15 mouse cellular contexts compared by ENCODE assay signal in the genomic region with DNA sequence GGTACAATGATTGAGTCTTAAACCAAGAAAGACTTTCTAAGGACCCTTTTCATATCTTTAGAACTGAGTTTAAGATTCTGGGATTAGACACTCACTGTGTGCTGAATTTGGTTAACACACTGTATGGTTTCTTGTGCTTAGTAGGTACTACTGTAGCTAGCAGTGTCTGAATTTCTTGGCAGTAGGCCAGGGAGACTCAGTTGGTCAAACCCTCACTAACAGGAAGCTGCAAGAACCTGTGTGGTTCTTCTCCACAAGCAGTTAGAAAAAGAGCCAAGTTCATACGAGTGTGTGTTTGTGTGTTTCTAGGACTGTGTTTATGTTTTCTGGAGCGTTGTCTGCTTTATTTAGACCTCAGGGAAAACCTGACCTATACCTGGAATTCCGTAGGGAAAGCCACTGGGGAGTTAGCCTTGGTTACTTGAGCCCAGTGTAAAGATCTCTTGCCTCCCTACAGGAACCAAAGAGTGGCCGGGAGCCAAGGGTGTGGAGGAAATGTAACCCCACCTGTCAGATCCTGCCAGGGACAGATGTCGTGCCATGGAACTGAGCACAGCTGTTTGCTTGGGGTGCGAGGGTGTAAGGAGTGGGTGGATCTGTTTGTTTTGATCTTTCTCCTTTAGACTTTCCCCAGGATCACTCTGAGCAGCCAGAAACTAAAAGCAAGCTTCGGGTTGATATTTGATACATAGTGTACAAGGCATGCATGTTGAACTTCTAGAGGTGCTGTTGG. TPM values are rescaled to one million over a fixed set of nuclear protein-coding genes. Genes with fewer than 3 reads are reported as not detected.
DNase-seq lines count a peak whose midpoint lies in the region; ATAC-seq and TF ChIP-seq lines count a peak whose summit lies in the region.
"Had no signal": no experiment of that assay in that cellular context is flagged by ENCODE, and none has a peak within 500 bp of the region (broad histone marks: within the 10 kb centered on the region; RNA-seq: fewer than 3 reads in every experiment).

No protein-coding gene starts in this region.

- H3K27me3 ChIP-seq in limb, embryonic 14.5 days (ENCODE audit: control insufficient read depth, insufficient read depth, low read length), result no peaks in the 10 kb centered on the region
- no peaks in the 10 kb centered on the region for H3K27me3 ChIP-seq in stomach, embryonic 16.5 days (ENCODE audit: control insufficient read depth, insufficient read depth, low read length)
- no peaks in the 10 kb centered on the region for H3K27me3 ChIP-seq in liver, postnatal 0 days (ENCODE audit: insufficient read depth, low read length)
- H3K27me3 ChIP-seq: limb, embryonic 15.5 days; megakaryocyte, embryonic 14.5 days had no signal

- 49% methylated on average over 7 of the region's 7 CpGs for WGBS in limb, embryonic 14.5 days
- WGBS in stomach, embryonic 16.5 days, result 38% methylated on average over 7 of the region's 7 CpGs
- WGBS in liver, postnatal 0 days (ENCODE audit: insufficient replicate concordance), result 33% methylated on average over 7 of the region's 7 CpGs

- no peaks in the 10 kb centered on the region for H3K4me1 ChIP-seq in limb, embryonic 14.5 days (ENCODE audit: control insufficient read depth, insufficient read depth, low read length)
- no peaks in the 10 kb centered on the region for H3K4me1 ChIP-seq in stomach, embryonic 16.5 days (ENCODE audit: control insufficient read depth, insufficient read depth, low read length)
- peaks cover 5% of the 10 kb centered on the region; the same call in 1 of the 2 replicates for H3K4me1 ChIP-seq in liver, postnatal 0 days (ENCODE audit: insufficient read depth)
- H3K4me1 ChIP-seq: limb, embryonic 15.5 days had no signal

- peak; percentile 88 for DNase-seq in heart, adult 11 months
- DNase-seq in heart, adult 9 months (ENCODE audit: low spot score in 2 of 2), result no peak
- peak; percentile 14 for DNase-seq in thymus, postnatal 4 days
- no peak for DNase-seq in thymus, postnatal 14 days
- DNase-seq in limb, embryonic 14.5 days (ENCODE audit: low spot score), result no peak
- DNase-seq in liver, postnatal 0 days, result no peak
- DNase-seq in cerebellum, postnatal 4 days (ENCODE audit: low spot score in 2 of 2), result no peak
- DNase-seq: B cell, adult 2 months; cerebellum, adult 9-10 months; heart, postnatal 4 days; thymus, postnatal 25 days had no signal

- TF ChIP-seq POLR2A in limb, embryonic 14.5 days (IDR thresholded peaks at IDR 0.05; ENCODE audit: borderline replicate concordance, extremely low read depth, insufficient read depth, insufficient read length), result no peak

- H3K9ac ChIP-seq in limb, embryonic 14.5 days (ENCODE audit: low read depth, low read length, severe bottlenecking), result no peak overlapping the region
- no peak overlapping the region for H3K9ac ChIP-seq in stomach, embryonic 16.5 days (ENCODE audit: low read length)
- H3K9ac ChIP-seq in liver, postnatal 0 days (replicated peaks), result no peak overlapping the region
- H3K9ac ChIP-seq: limb, embryonic 15.5 days had no signal

- TF ChIP-seq CTCF in liver, postnatal 0 days (IDR thresholded peaks at IDR 0.05; ENCODE audit: low read depth), result no peak

- no peaks in the 10 kb centered on the region for H3K36me3 ChIP-seq in limb, embryonic 14.5 days (ENCODE audit: control insufficient read depth, insufficient read depth, low read length)
- H3K36me3 ChIP-seq in stomach, embryonic 16.5 days (ENCODE audit: control insufficient read depth, insufficient read depth, low read length), result no peaks in the 10 kb centered on the region
- H3K36me3 ChIP-seq in liver, postnatal 0 days (replicated peaks; ENCODE audit: insufficient read depth, low read length), result no peaks in the 10 kb centered on the region
- H3K36me3 ChIP-seq: limb, embryonic 15.5 days had no signal

- H3K9me3 ChIP-seq in limb, embryonic 14.5 days (ENCODE audit: control insufficient read depth, low read length), result no peaks in the 10 kb centered on the region
- no peaks in the 10 kb centered on the region for H3K9me3 ChIP-seq in stomach, embryonic 16.5 days (replicated peaks; ENCODE audit: control insufficient read depth, low read length)
- H3K9me3 ChIP-seq in liver, postnatal 0 days (ENCODE audit: low read length), result no peaks in the 10 kb centered on the region
- H3K9me3 ChIP-seq: limb, embryonic 15.5 days; megakaryocyte, embryonic 14.5 days had no signal

- peak; percentile 44; the same call in 1 of the 2 replicates for ATAC-seq in limb, embryonic 14.5 days (ENCODE audit: low FRiP score, low read depth)
- peak; percentile 47; the same call in 1 of the 2 replicates for ATAC-seq in stomach, embryonic 16.5 days (ENCODE audit: insufficient read depth, low FRiP score)
- no peak for ATAC-seq in liver, postnatal 0 days

- H3K27ac ChIP-seq in limb, embryonic 14.5 days (replicated peaks; ENCODE audit: low read depth, low read length), result no peak overlapping the region
- no peak overlapping the region; the same call in 1 of the 2 replicates for H3K27ac ChIP-seq in stomach, embryonic 16.5 days (ENCODE audit: low read length)
- no peak overlapping the region for H3K27ac ChIP-seq in liver, postnatal 0 days (ENCODE audit: low read depth)
- H3K27ac ChIP-seq: limb, embryonic 15.5 days had no signal

- no peak for TF ChIP-seq EP300 in liver, postnatal 0 days (IDR thresholded peaks at IDR 0.05; ENCODE audit: low read depth)

- H3K4me2 ChIP-seq in limb, embryonic 14.5 days (replicated peaks; ENCODE audit: low read depth, low read length, severe bottlenecking), result no peak overlapping the region
- no peak overlapping the region for H3K4me2 ChIP-seq in stomach, embryonic 16.5 days (ENCODE audit: low read depth, low read length)
- H3K4me2 ChIP-seq in liver, postnatal 0 days (ENCODE audit: low read depth, low read length), result no peak overlapping the region
- H3K4me2 ChIP-seq: limb, embryonic 15.5 days had no signal

- H3K4me3 ChIP-seq in limb, embryonic 14.5 days (replicated peaks; ENCODE audit: low read length), result no peak overlapping the region
- H3K4me3 ChIP-seq in stomach, embryonic 16.5 days (replicated peaks; ENCODE audit: low read length), result no peak overlapping the region
- no peak overlapping the region for H3K4me3 ChIP-seq in liver, postnatal 0 days (ENCODE audit: low read depth, low read length)
- H3K4me3 ChIP-seq: limb, embryonic 15.5 days; megakaryocyte, embryonic 14.5 days had no signal

RNA-seq across cellular contexts. Expression of gene Sytl2, which starts 10.3 kb away (rescaled TPM):
- polyA plus RNA-seq in limb, embryonic 14.5 days (2012; rRNA removed), result 21.6 and 25.7 TPM in 2 replicates
- polyA plus RNA-seq in limb, embryonic 14.5 days (2014; fragmentation: Nextera tagmentation; extraction: Ambion mirVana), result 18.0 and 21.9 TPM in 2 replicates
- polyA plus RNA-seq in stomach, embryonic 16.5 days (2015; fragmentation: Nextera tagmentation; extraction: Ambion mirVana), result 24.6 and 30.8 TPM in 2 replicates
- polyA plus RNA-seq in liver, postnatal 0 days (2015; fragmentation: Nextera tagmentation; extraction: Ambion mirVana), result 0.42 and 0.66 TPM in 2 replicates

RNA-seq across cellular contexts. Expression of gene Ccdc83, which starts 46.7 kb away (rescaled TPM):
- polyA plus RNA-seq in limb, embryonic 14.5 days (2012; rRNA removed), result 0.14 TPM in 1 of 2 replicates, not detected in the other
- not detected in 2 replicates for polyA plus RNA-seq in limb, embryonic 14.5 days (2014; fragmentation: Nextera tagmentation; extraction: Ambion mirVana)
- not detected in 2 replicates for polyA plus RNA-seq in stomach, embryonic 16.5 days (2015; fragmentation: Nextera tagmentation; extraction: Ambion mirVana)
- not detected in 2 replicates for polyA plus RNA-seq in liver, postnatal 0 days (2015; fragmentation: Nextera tagmentation; extraction: Ambion mirVana)
- polyA plus RNA-seq: limb, embryonic 15.5 days; neural tube, embryonic 14.5 days had no signal

Comparison
In these comparisons a context has a peak if more than half of its experiments do, and no peak if none do; other contexts are left out.
1. DNase-seq: peak in heart, adult 11 months (single experiment) and thymus, postnatal 4 days (single experiment); none in heart, adult 9 months (0 of 2), thymus, postnatal 14 days (single experiment), limb, embryonic 14.5 days (single experiment), liver, postnatal 0 days (single experiment) and cerebellum, postnatal 4 days (0 of 2).
2. RNA of gene Sytl2, which starts 10.3 kb away (polyA plus RNA-seq): 18.0 to 25.7 TPM in limb, embryonic 14.5 days and 24.6 to 30.8 TPM in stomach, embryonic 16.5 days; 0.42 to 0.66 TPM in liver, postnatal 0 days; every median in the first group is over 10 times any median in the second.